Mouse (Mus musculus) stomach, embryonic 14.5 days (tissue): Measurements from ENCODE around the gene S1pr3. TPM values are rescaled to one million over a fixed set of nuclear protein-coding genes. Genes with fewer than 3 reads are reported as not detected.

Experiments used
- ATAC-seq: fragments of 200-750 bp; cut with Nextera tagmentation; 2 replicates; pipeline ENCODE4 v1.8.0; 2017; ENCODE audit warnings: low read depth, moderate TSS enrichment; ENCODE audit not compliant: insufficient number of reproducible peaks, insufficient read depth, low FRiP score
- H3K27ac ChIP-seq: fragments of 300-500 bp; sonication (generic); 2 replicates; pipeline ENCODE4 v1.5.1; 2014; ENCODE audit warnings: mild to moderate bottlenecking, low read length, moderate library complexity, mixed read lengths
- H3K27me3 ChIP-seq: fragments of 300-500 bp; sonication (generic); 2 replicates; pipeline ENCODE4 v1.6.1; 2014; ENCODE audit warnings: low read length, control low read depth, mixed read lengths; ENCODE audit not compliant: control insufficient read depth, insufficient read depth
- H3K36me3 ChIP-seq: fragments of 300-500 bp; sonication (generic); 2 replicates; pipeline ENCODE4 v1.6.1; 2014; ENCODE audit warnings: mild to moderate bottlenecking, control low read depth, low read length, moderate library complexity, mixed read lengths; ENCODE audit not compliant: control insufficient read depth, insufficient read depth
- H3K4me1 ChIP-seq: fragments of 300-500 bp; sonication (generic); 2 replicates; pipeline ENCODE4 v1.6.1; 2014; ENCODE audit warnings: low read length, control low read depth, mixed read lengths; ENCODE audit not compliant: control insufficient read depth, insufficient read depth
- H3K4me2 ChIP-seq: fragments of 300-500 bp; sonication (generic); replicated peaks from 2 replicates; pipeline ENCODE4 v1.6.1; 2014; ENCODE audit warnings: low read depth, low read length, control low read depth
- H3K4me3 ChIP-seq: fragments of 300-500 bp; sonication (generic); 2 replicates; pipeline ENCODE4 v1.5.1; 2014; ENCODE audit warnings: low read depth, low read length, control low read depth
- H3K9ac ChIP-seq: fragments of 300-500 bp; sonication (generic); replicated peaks from 2 replicates; pipeline ENCODE4 v1.6.1; 2014; ENCODE audit warnings: low read depth, mild to moderate bottlenecking, control low read depth, low read length, moderate library complexity, mixed read lengths
- H3K9me3 ChIP-seq: fragments of 300-500 bp; sonication (generic); 2 replicates; pipeline ENCODE4 v1.6.1; 2016; ENCODE audit warnings: low read depth, low read length, control low read depth; ENCODE audit not compliant: control insufficient read depth
- WGBS: fragments of 180-500 bp; shearing (Covaris S2); extraction: QIAGEN DNeasy Blood & Tissue Kit; methylation state at CpG from one replicate; pipeline ENCODE4 v1.1.7; 2014; 5-methylcytosine and 5-hydroxymethylcytosine counted together
- polyA plus RNA-seq: library from polyadenylated mRNA; unstranded; fragments of >200 nt; fragmentation: Nextera tagmentation; extraction: Ambion mirVana; gene quantifications from 2 replicates; pipeline ENCODE4 v1.2.1, GENCODE M21; 2014

The S1pr3 gene
- polyA plus RNA-seq, 1 experiment from 2014 or later: 61.1 TPM

DNA sequence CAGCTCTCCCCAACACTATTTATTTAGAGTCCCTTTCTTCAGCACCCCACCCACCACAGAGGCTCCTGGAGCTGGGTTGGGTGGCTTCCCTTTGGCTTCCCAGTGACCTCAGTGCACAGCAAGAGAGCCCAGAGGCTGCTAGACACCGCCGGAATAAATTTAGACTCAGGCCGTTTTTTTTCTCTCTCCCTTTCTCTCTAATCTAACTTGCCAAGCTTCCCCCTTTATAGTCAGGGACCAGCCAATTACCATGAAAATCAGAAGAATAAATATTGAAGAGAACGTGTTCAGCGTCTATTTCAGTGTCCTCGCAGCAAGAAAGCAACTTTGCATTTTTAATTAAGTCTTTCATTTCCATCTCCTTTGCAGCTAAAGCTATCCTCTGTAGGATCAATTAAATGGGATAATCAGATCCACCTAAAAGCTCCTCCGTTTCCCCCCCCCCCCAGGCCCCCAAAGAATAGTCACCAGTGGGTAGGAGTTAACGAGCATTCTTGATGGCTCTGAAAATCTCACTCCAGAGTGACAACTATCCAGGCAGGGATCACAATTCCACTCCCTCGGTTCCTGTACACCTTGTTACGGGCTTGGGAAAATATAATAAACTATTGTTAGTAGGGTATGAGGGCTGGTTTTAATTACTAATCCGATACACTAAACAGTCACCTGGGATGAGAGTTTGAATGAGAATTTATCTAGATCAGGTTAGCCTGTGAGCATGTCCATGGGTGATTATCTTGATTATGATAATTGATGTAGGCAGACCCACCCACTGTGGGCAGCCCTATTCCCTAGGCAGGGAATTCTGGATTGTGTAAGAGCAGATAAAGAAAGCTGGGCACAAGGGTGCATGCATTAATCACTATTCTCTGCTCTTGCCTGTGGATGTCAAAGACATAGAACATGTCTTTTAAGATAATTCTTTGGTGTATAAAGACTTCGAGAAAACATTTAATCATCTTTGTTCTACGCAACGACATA is 29.0 kb downstream of the S1pr3 start:
- Histone ChIP-seq H3K36me3 (no peaks in the 10 kb centered on the region), H3K4me3 (no peak overlapping the region), H3K9ac (no peak overlapping the region), H3K27ac (no peak overlapping the region), H3K4me2 (no peak overlapping the region), H3K9me3 (no peaks in the 10 kb centered on the region), H3K4me1 (no peaks in the 10 kb centered on the region), H3K27me3 (no peaks in the 10 kb centered on the region)
- ATAC-seq: no peak
- 80% methylated on average over 14 of the region's 14 CpGs for WGBS

GRCm38 (mm10) chr13:51442922-51443321 is 34.5 kb downstream of the S1pr3 start:
- WGBS: 78% methylated on average over 8 of the region's 8 CpGs
- no peak for ATAC-seq
- no peaks in the 10 kb centered on the region for H3K4me1 ChIP-seq
- H3K4me2 ChIP-seq: no peak overlapping the region
- no peaks in the 10 kb centered on the region for H3K9me3 ChIP-seq
- H3K36me3 ChIP-seq: no peaks in the 10 kb centered on the region
- no peak overlapping the region for H3K9ac ChIP-seq
- H3K4me3 ChIP-seq: no peak overlapping the region
- no peak overlapping the region for H3K27ac ChIP-seq
- no peaks in the 10 kb centered on the region for H3K27me3 ChIP-seq

DNA sequence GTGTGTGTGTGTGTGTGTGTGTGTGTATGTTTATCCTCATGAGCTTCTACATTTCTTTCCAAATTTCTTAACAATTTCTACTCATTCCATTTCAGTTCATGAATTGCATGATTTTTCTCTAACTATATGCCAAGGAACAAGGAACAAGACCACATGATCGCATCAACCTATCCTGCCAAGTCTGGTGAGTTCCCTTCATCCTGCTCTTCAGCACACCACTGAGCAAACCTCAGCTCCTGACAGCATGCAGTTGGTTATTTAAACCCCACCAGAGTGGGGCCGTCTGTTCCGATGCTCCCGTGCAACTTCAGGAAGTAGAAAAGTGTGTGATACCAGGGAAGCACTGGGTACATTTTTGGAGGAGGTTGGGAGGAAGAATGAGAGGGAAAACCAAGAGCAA is 38.1 kb downstream of the S1pr3 start:
- no peak overlapping the region for H3K27ac ChIP-seq
- no peaks in the 10 kb centered on the region for H3K4me1 ChIP-seq
- H3K9me3 ChIP-seq: no peaks in the 10 kb centered on the region
- ATAC-seq: no peak
- no peaks in the 10 kb centered on the region for H3K27me3 ChIP-seq
- no peak overlapping the region for H3K4me3 ChIP-seq
- H3K4me2 ChIP-seq: no peak overlapping the region
- no peak overlapping the region for H3K9ac ChIP-seq
- WGBS: 59% methylated on average over 4 of the region's 4 CpGs
- no peaks in the 10 kb centered on the region for H3K36me3 ChIP-seq

- no peak overlapping the region for H3K4me2 ChIP-seq
- H3K4me1 ChIP-seq: no peaks in the 10 kb centered on the region
- no peaks in the 10 kb centered on the region for H3K9me3 ChIP-seq
- no peak overlapping the region for H3K9ac ChIP-seq
- no peaks in the 10 kb centered on the region for H3K27me3 ChIP-seq
- WGBS: 26% methylated on average over 4 of the region's 4 CpGs
- H3K4me3 ChIP-seq: no peak overlapping the region
- no peak for ATAC-seq
- no peak overlapping the region for H3K27ac ChIP-seq
- no peaks in the 10 kb centered on the region for H3K36me3 ChIP-seq
Observed at GRCm38 (mm10) chr13:51456190-51456878, 47.9 kb downstream of the S1pr3 start.

- Histone ChIP-seq H3K9ac (no peak overlapping the region), H3K27ac (no peak overlapping the region), H3K4me3 (no peak overlapping the region), H3K36me3 (no peaks in the 10 kb centered on the region), H3K27me3 (no peaks in the 10 kb centered on the region), H3K4me1 (no peaks in the 10 kb centered on the region), H3K4me2 (no peak overlapping the region), H3K9me3 (no peaks in the 10 kb centered on the region)
- 71% methylated on average over 4 of the region's 4 CpGs for WGBS
- no peak for ATAC-seq
Observed at GRCm38 (mm10) chr13:51464294-51464693, 55.9 kb downstream of the S1pr3 start.

GRCm38 (mm10) chr13:51466117-51466841 is 57.8 kb downstream of the S1pr3 start:
- no peak overlapping the region for H3K4me3 ChIP-seq
- no peak for ATAC-seq
- H3K36me3 ChIP-seq: no peaks in the 10 kb centered on the region
- no peaks in the 10 kb centered on the region for H3K4me1 ChIP-seq
- H3K9me3 ChIP-seq: no peaks in the 10 kb centered on the region
- H3K27me3 ChIP-seq: no peaks in the 10 kb centered on the region
- no peak overlapping the region for H3K27ac ChIP-seq
- WGBS: 75% methylated on average over 14 of the region's 14 CpGs
- no peak overlapping the region for H3K4me2 ChIP-seq
- no peak overlapping the region for H3K9ac ChIP-seq

GRCm38 (mm10) chr13:51468697-51469250 is 60.3 kb downstream of the S1pr3 start:
- Histone ChIP-seq H3K4me1 (no peaks in the 10 kb centered on the region), H3K4me3 (no peak overlapping the region), H3K4me2 (no peak overlapping the region), H3K27me3 (no peaks in the 10 kb centered on the region), H3K27ac (no peak overlapping the region), H3K36me3 (no peaks in the 10 kb centered on the region), H3K9ac (no peak overlapping the region), H3K9me3 (no peaks in the 10 kb centered on the region)
- ATAC-seq: no peak
- 65% methylated on average over 17 of the region's 17 CpGs for WGBS
